Mouse (Mus musculus) lung, postnatal 0 days (tissue): ENCODE measurements around the gene Sec23b. TPM values are rescaled to one million over a fixed set of nuclear protein-coding genes. Genes with fewer than 3 reads are reported as not detected.
"Not testable (repeated sequence)": the region's sequence is repeated elsewhere in the genome, so short reads cannot be mapped to it uniquely, and the experiment has no call there.

Source experiments
- ATAC-seq: fragments of 200-750 bp; cut with Nextera tagmentation; 2 replicates; pipeline ENCODE4 v1.8.0; 2017; ENCODE audit warnings: moderate library complexity
- DNase-seq: peaks from one replicate; pipeline ENCODE4 v3.0.0-alpha.2; 2016; ENCODE audit warnings: low spot score
- H3K27ac ChIP-seq: fragments of 300-500 bp; sonication (generic); 2 replicates; pipeline ENCODE4 v1.5.1; 2014; ENCODE audit warnings: antibody characterized with exemption, mild to moderate bottlenecking, low read length, mixed read lengths
- H3K27me3 ChIP-seq: fragments of 300-500 bp; sonication (generic); replicated peaks from 2 replicates; pipeline ENCODE4 v1.6.1; 2014; ENCODE audit warnings: low read length, mixed read lengths; ENCODE audit not compliant: insufficient read depth
- H3K36me3 ChIP-seq: fragments of 300-500 bp; sonication (generic); 2 replicates; pipeline ENCODE4 v1.6.1; 2014; ENCODE audit warnings: low read length, mixed read lengths; ENCODE audit not compliant: insufficient read depth
- H3K4me1 ChIP-seq: fragments of 300-500 bp; sonication (generic); 2 replicates; pipeline ENCODE4 v1.6.1; 2014; ENCODE audit warnings: antibody characterized with exemption, low read depth, low read length, mixed read lengths; ENCODE audit not compliant: insufficient read depth
- H3K4me2 ChIP-seq: fragments of 300-500 bp; sonication (generic); replicated peaks from 2 replicates; pipeline ENCODE4 v1.6.1; 2014; ENCODE audit warnings: low read depth, mild to moderate bottlenecking, low read length, moderate library complexity, mixed read lengths
- H3K4me3 ChIP-seq: fragments of 300-500 bp; sonication (generic); 2 replicates; pipeline ENCODE4 v1.5.1; 2014; ENCODE audit warnings: low read depth, low read length
- H3K9ac ChIP-seq: fragments of 300-500 bp; sonication (generic); replicated peaks from 2 replicates; pipeline ENCODE4 v1.6.1; 2014; ENCODE audit warnings: low read depth, mild to moderate bottlenecking
- H3K9me3 ChIP-seq: fragments of 300-500 bp; sonication (generic); 2 replicates; pipeline ENCODE4 v1.6.1; 2016; ENCODE audit warnings: low read length, mixed read lengths
- CTCF ChIP-seq: IDR thresholded peaks from 2 replicates; pipeline ENCODE4 v1.5.1; 2016; ENCODE audit warnings: antibody characterized with exemption, mild to moderate bottlenecking
- EP300 ChIP-seq: IDR thresholded peaks from 2 replicates; pipeline ENCODE4 v1.6.1; 2016; ENCODE audit warnings: antibody characterized with exemption, mild to moderate bottlenecking, control low read depth
- WGBS: fragments of 180-500 bp; shearing (Covaris S2); extraction: QIAGEN DNeasy Blood & Tissue Kit; methylation state at CpG from one replicate; pipeline ENCODE4 v1.1.7; 2014; 5-methylcytosine and 5-hydroxymethylcytosine counted together
- polyA plus RNA-seq: library from polyadenylated mRNA; unstranded; fragments of >200 nt; fragmentation: Nextera tagmentation; extraction: Ambion mirVana; gene quantifications from 2 replicates; pipeline ENCODE4 v1.2.1, GENCODE M21; 2015

Sec23b gene
- polyA plus RNA-seq, 1 experiment from 2014 or later, result 62.4 TPM

DNA sequence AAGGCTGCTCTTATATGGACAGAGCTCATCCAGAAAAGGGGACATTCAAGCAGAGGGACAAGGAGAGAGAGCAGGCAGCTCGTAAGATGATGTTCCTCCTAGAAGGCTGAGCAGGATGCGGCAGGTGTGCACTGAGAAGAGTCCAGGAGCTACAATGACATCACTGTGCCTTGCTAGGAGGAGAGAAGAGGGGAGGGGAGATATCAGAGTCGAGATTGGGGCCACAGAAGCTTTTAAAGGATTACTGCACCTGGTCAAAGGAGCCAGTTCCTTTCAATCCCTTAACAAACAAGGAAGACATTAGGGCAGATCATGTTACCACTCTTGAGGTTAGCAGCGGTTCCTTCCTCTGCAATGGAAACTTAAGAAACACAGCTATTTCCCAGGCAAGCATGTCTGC is 8.5 kb upstream of the Sec23b start:
- ATAC-seq (no peak), DNase-seq (no peak)
- 0 out of 2 replicates have a peak, but pooled peaks cover 4% of the 10 kb centered on the region for H3K36me3 ChIP-seq
- no peak for TF ChIP-seq EP300
- TF ChIP-seq CTCF, result no peak
- WGBS, result 57% methylated on average over 4 of the region's 4 CpGs
- H3K4me1 ChIP-seq, result peaks cover 4% of the 10 kb centered on the region; the same call in 1 of the 2 replicates
- no peak overlapping the region for H3K9ac ChIP-seq
- H3K4me2 ChIP-seq, result no peak overlapping the region
- no peaks in the 10 kb centered on the region for H3K27me3 ChIP-seq
- no peaks in the 10 kb centered on the region for H3K9me3 ChIP-seq
- H3K27ac ChIP-seq, result 0 out of 2 replicates have a peak overlapping the region, but pooled peaks have one; percentile 20
- H3K4me3 ChIP-seq, result no peak overlapping the region

DNA sequence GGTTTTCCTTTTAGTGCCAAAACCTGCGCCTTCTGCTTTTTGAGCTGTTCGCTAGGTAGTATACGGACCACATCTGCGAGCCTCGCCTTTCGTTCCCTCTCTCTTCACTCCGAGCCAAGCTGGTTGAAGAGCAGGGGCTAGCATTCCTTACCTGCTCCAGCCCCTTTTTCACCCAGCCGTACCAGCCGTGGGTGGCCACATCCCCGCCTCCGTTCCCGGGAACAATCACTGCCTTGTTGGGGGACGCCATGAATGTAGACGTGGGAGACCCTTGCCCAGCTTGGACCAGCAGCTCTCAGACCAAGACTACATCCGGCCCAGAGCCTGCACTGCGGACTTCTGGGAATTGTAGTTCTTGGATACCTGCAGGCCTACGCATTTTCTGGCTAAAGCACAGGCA is 5.5 kb upstream of the Sec23b start, which contains the start of gene Rbbp9:
Gene Rbbp9, minus strand, starts transcription at position 341 of the 400 bp plus-strand sequence.
- H3K4me3 ChIP-seq, result peak within 1 kb of the TSS; percentile 77
- H3K4me1 ChIP-seq, result peaks cover 4% of the 10 kb centered on the region; the same call in 1 of the 2 replicates
- no peaks in the 10 kb centered on the region for H3K27me3 ChIP-seq
- H3K4me2 ChIP-seq, result peak within 1 kb of the TSS; percentile 75
- DNase-seq, result peak; percentile 85
- ATAC-seq, result peak; percentile 86
- WGBS, result under 1% methylated on average over 17 of the region's 17 CpGs
- H3K9ac ChIP-seq, result peak within 1 kb of the TSS; percentile 65
- no peaks in the 10 kb centered on the region for H3K36me3 ChIP-seq
- H3K27ac ChIP-seq, result peak within 1 kb of the TSS; percentile 77
- H3K9me3 ChIP-seq, result no peaks in the 10 kb centered on the region
- no peak for TF ChIP-seq CTCF
- no peak for TF ChIP-seq EP300

DNA sequence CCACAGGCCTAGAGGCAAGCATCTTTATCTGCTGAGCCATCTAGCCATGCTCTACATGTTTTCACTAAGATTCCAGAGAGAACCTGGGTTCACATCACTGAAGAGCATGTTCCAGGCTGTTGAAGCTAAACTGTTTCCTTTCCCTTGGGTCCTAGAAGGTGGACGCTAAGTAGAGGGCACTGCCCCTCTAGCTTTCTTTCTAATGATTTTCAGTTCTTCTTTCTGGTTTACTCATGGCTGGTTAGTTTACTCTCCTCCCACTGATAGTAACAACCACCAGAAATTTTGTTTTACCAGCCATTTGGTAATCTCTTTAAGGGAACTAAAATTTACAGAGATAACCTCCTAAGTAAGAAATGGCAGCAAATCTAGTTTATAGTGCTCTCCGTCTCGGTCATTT is 2.1 kb upstream of the Sec23b start:
- Histone ChIP-seq H3K4me2 (no peak overlapping the region), H3K9ac (no peak overlapping the region), H3K9me3 (no peaks in the 10 kb centered on the region), H3K4me3 (no peak overlapping the region), H3K36me3 (no peaks in the 10 kb centered on the region), H3K27me3 (no peaks in the 10 kb centered on the region), H3K4me1 (peaks cover 13% of the 10 kb centered on the region; the same call in 1 of the 2 replicates), H3K27ac (no peak overlapping the region)
- no peak for TF ChIP-seq CTCF
- TF ChIP-seq EP300, result no peak
- ATAC-seq, result no peak
- 93% methylated on average over 3 of the region's 3 CpGs for WGBS
- no peak for DNase-seq

DNA sequence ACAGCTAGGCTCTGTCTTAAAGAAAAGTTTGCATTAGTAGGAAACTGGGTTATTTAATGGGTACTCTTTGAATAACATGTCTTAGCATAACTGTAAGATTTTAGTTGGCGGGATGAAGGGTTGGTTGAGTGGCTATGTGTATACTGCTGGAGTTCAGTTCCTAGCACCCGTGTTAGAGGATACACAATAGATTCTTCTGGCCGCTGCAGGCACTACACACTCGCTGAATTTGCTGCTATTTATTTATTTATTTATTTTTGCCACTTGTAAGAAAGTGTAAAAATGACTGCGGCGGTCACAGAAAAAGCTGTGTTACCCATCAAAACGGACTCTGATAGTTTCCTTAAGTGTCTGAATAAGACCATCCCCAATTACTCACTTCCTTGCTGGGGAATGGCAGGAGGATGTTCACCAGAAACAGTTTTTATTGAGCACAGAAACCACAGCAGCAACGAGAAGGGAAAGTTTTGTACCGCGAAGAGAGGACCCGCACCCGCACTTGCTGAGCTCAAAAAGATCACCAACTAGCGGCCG is 676 bp upstream of the Sec23b start:
- peak overlapping the region; percentile 72 for H3K4me2 ChIP-seq
- WGBS, result under 1% methylated on average over 14 of the region's 14 CpGs
- no peaks in the 10 kb centered on the region for H3K9me3 ChIP-seq
- H3K36me3 ChIP-seq, result no peaks in the 10 kb centered on the region
- peak overlapping the region; percentile 63 for H3K4me3 ChIP-seq
- H3K27ac ChIP-seq, result peak overlapping the region; percentile 93
- ATAC-seq (peak; percentile 12; the same call in 1 of the 2 replicates), DNase-seq (peak; percentile 64)
- H3K27me3 ChIP-seq, result no peaks in the 10 kb centered on the region
- H3K4me1 ChIP-seq, result peaks cover 9% of the 10 kb centered on the region; the same call in 1 of the 2 replicates
- TF ChIP-seq EP300 (no peak), CTCF (peak; percentile 5; the same call in 1 of the 2 replicates)
- peak overlapping the region; percentile 69 for H3K9ac ChIP-seq

DNA sequence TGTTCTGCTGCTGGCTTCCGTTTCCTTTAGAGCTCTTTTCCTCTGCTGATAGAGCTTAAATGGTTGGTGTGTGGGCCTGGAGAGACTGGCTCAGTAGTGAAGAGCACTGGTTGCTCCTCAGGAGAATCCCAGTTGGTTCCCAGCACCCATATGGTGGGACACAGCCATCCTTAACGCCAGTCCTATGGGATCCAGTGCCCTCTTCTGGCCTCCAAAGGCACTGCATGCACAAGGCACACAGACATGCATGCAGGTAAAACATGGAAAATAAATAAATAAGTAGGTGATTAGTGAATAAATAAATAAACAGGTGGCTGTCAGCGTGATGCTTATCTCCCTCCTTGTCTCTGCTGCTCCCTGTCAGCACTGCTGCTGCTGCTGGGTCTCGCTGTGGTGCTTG is 32.7 kb downstream of the Sec23b start:
- ATAC-seq (no peak), DNase-seq (no peak)
- Histone ChIP-seq H3K4me1 (no peaks in the 10 kb centered on the region), H3K4me3 (no peak overlapping the region), H3K9me3 (no peaks in the 10 kb centered on the region), H3K27me3 (no peaks in the 10 kb centered on the region), H3K9ac (no peak overlapping the region), H3K4me2 (no peak overlapping the region), H3K27ac (no peak overlapping the region), H3K36me3 (peaks cover 38% of the 10 kb centered on the region)
- no peak for TF ChIP-seq EP300
- TF ChIP-seq CTCF, result peak; percentile 51
- 79% methylated on average over 4 of the region's 4 CpGs for WGBS

DNA sequence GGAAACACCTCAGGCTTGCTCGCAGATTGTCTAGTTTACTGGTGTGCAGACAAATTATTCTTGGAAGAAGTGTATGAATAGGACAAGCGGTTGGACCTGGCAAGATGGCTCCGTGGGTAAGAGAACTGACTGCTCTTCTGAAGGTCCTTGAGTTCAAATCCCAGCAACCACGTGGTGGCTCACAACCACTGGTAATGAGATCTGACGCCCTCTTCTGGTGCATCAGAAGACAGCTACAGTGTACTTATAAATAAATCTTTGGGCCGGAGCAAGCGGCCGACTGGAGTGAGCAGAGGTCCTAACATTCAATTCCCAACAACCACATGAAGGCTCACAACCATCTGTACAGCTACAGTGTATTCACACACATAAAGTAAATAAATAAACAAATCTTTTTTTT is 37.0 kb downstream of the Sec23b start:
- H3K27me3 ChIP-seq, H3K4me3 ChIP-seq: not testable (repeated sequence)
- WGBS, result 65% methylated on average over 8 of the region's 8 CpGs

More for the DNA sequence above, 37.0 kb downstream of the Sec23b start:
- not testable (repeated sequence) for H3K9ac ChIP-seq, DNase-seq, H3K27ac ChIP-seq, H3K4me2 ChIP-seq, H3K36me3 ChIP-seq, H3K4me1 ChIP-seq, ATAC-seq, H3K9me3 ChIP-seq
